Mouse (Mus musculus) MEL (cell line): ENCODE results near the gene Btbd7. TPM values are rescaled to one million over a fixed set of nuclear protein-coding genes. Genes with fewer than 3 reads are reported as not detected.
A peak's percentile ranks its signal among the peaks of the same experiment; 100 is the strongest.

Experiments
- DNase-seq: peaks from one replicate; pipeline ENCODE4 v3.0.0; 2011; ENCODE audit warnings: low read depth, low spot score
- H3K27ac ChIP-seq: 2 replicates; pipeline ENCODE4 v1.5.1; 2012; ENCODE audit warnings: low read depth, mild to moderate bottlenecking, control low read depth, low read length, moderate library complexity; ENCODE audit not compliant: control insufficient read depth
- H3K27me3 ChIP-seq, 2 experiments: fragments of 150-350 bp in 1 of 2; sonication (generic) in 1 of 2; 2 replicates each; pipeline ENCODE4 v1.6.1; 2012; ENCODE audit warnings: low read length in 2 of 2, mild to moderate bottlenecking in 2 of 2, improper control_type of control experiment in 1 of 2, moderate library complexity in 1 of 2; ENCODE audit not compliant: insufficient read depth in 2 of 2, control insufficient read depth in 1 of 2
- H3K36me3 ChIP-seq, 2 experiments: 2 replicates each; pipeline ENCODE4 v1.6.1; 2012 to 2014; ENCODE audit warnings: low read length in 2 of 2, improper control_type of control experiment in 1 of 2, inconsistent platforms in 1 of 2, mild to moderate bottlenecking in 1 of 2; ENCODE audit not compliant: insufficient read depth in 2 of 2, control insufficient read depth in 1 of 2
- H3K4me1 ChIP-seq, 2 experiments: fragments of 150-350 bp in 1 of 2; sonication (generic) in 1 of 2; 2 replicates each; pipeline ENCODE4 v1.6.1; 2012; ENCODE audit warnings: low read length in 2 of 2, improper control_type of control experiment in 1 of 2, mild to moderate bottlenecking in 1 of 2; ENCODE audit not compliant: insufficient read depth in 2 of 2, control insufficient read depth in 1 of 2
- H3K4me3 ChIP-seq, 2 experiments: fragments of 150-350 bp in 1 of 2; sonication (generic) in 1 of 2; 2 replicates each; pipeline ENCODE4 v1.5.1; 2012; ENCODE audit warnings: low read depth in 2 of 2, low read length in 2 of 2, mild to moderate bottlenecking in 2 of 2, moderate library complexity in 2 of 2, control low read depth in 1 of 2, improper control_type of control experiment in 1 of 2; ENCODE audit not compliant: control insufficient read depth in 1 of 2, insufficient read depth in 1 of 2
- H3K79me2 ChIP-seq: 2 replicates; pipeline ENCODE4 v1.6.1; 2012; ENCODE audit warnings: mild to moderate bottlenecking, low read length, moderate library complexity; ENCODE audit not compliant: control insufficient read depth, poor library complexity, insufficient read depth
- H3K9ac ChIP-seq: 2 replicates; pipeline ENCODE4 v1.6.1; 2012; ENCODE audit warnings: low read depth, mild to moderate bottlenecking, control low read depth, low read length, moderate library complexity; ENCODE audit not compliant: control insufficient read depth, poor library complexity, severe bottlenecking
- H3K9me3 ChIP-seq: fragments of 150-350 bp; sonication (generic); replicated peaks from 2 replicates; pipeline ENCODE4 v1.6.1; 2012; ENCODE audit warnings: mild to moderate bottlenecking, low read length, improper control_type of control experiment, moderate library complexity; ENCODE audit not compliant: insufficient read depth
- BHLHE40 ChIP-seq: IDR thresholded peaks from 2 replicates; pipeline ENCODE4 v1.6.1; 2012; ENCODE audit warnings: low read depth, mild to moderate bottlenecking, inconsistent platforms, low read length, improper control_type of control experiment, borderline replicate concordance
- CHD2 ChIP-seq: IDR thresholded peaks from 2 replicates; pipeline ENCODE4 v1.6.1; 2011; ENCODE audit warnings: low read length, improper control_type of control experiment
- CTCF ChIP-seq, 3 experiments: IDR thresholded peaks in 2 of 3; conservative IDR thresholded peaks in 1 of 3; 2 replicates each; pipeline ENCODE4 v1.5.1; 2011 to 2012; ENCODE audit warnings: low read length in 3 of 3, low read depth in 2 of 3, mild to moderate bottlenecking in 2 of 3, improper control_type of control experiment in 1 of 3, inconsistent platforms in 1 of 3, mixed read lengths in 1 of 3, moderate library complexity in 1 of 3; ENCODE audit not compliant: control insufficient read depth in 1 of 3, insufficient read depth in 1 of 3, poor library complexity in 1 of 3, severe bottlenecking in 1 of 3
- E2F4 ChIP-seq: IDR thresholded peaks from 2 replicates; pipeline ENCODE4 v1.6.1; 2011; ENCODE audit warnings: low read depth, low read length, improper control_type of control experiment, borderline replicate concordance
- ELF1 ChIP-seq: IDR thresholded peaks from 2 replicates; pipeline ENCODE4 v1.6.1; 2014; ENCODE audit warnings: low read depth, mild to moderate bottlenecking, inconsistent platforms, low read length, improper control_type of control experiment, moderate library complexity
- EP300 ChIP-seq, 2 experiments: IDR thresholded peaks; 2 replicates each; pipeline ENCODE4 v1.6.1; 2011; ENCODE audit warnings: improper control_type of control experiment in 2 of 2, low read length in 2 of 2, low read depth in 1 of 2, mild to moderate bottlenecking in 1 of 2
- ETS1 ChIP-seq: IDR thresholded peaks from 2 replicates; pipeline ENCODE4 v1.6.1; 2012; ENCODE audit warnings: low read depth, mild to moderate bottlenecking, inconsistent platforms, low read length, improper control_type of control experiment, moderate library complexity
- GABPA ChIP-seq: IDR thresholded peaks from 2 replicates; pipeline ENCODE4 v1.6.1; 2012; ENCODE audit warnings: low read depth, mild to moderate bottlenecking, inconsistent platforms, low read length, improper control_type of control experiment, moderate library complexity
- GATA1 ChIP-seq: IDR thresholded peaks from 2 replicates; pipeline ENCODE4 v1.6.1; 2011; ENCODE audit warnings: low read depth, low read length, improper control_type of control experiment
- HCFC1 ChIP-seq: IDR thresholded peaks from 2 replicates; pipeline ENCODE4 v1.6.1; 2012; ENCODE audit warnings: low read depth, mild to moderate bottlenecking, inconsistent platforms, low read length, improper control_type of control experiment, moderate library complexity
- JUND ChIP-seq: IDR thresholded peaks from 2 replicates; pipeline ENCODE4 v1.6.1; 2011; ENCODE audit warnings: low read depth, mild to moderate bottlenecking, improper control_type of control experiment, low read length
- KAT2A ChIP-seq: conservative IDR thresholded peaks from 2 replicates; pipeline ENCODE4 v1.6.1; 2012; ENCODE audit warnings: low read depth, low read length, improper control_type of control experiment, inconsistent platforms
- MAX ChIP-seq: IDR thresholded peaks from 2 replicates; pipeline ENCODE4 v1.6.1; 2011; ENCODE audit warnings: low read length, improper control_type of control experiment
- MAZ ChIP-seq: IDR thresholded peaks from 2 replicates; pipeline ENCODE4 v1.6.1; 2012; ENCODE audit warnings: low read depth, mild to moderate bottlenecking, inconsistent platforms, low read length, improper control_type of control experiment
- MEF2A ChIP-seq: IDR thresholded peaks from 2 replicates; pipeline ENCODE4 v1.6.1; 2014; ENCODE audit warnings: low read depth, mild to moderate bottlenecking, inconsistent platforms, low read length, improper control_type of control experiment; ENCODE audit not compliant: poor library complexity, insufficient replicate concordance, severe bottlenecking; ENCODE audit errors: extremely low read depth
- MYB ChIP-seq: IDR thresholded peaks from 2 replicates; pipeline ENCODE4 v1.6.1; 2011; ENCODE audit warnings: mild to moderate bottlenecking, low read depth, low read length, improper control_type of control experiment
- MYC ChIP-seq: IDR thresholded peaks from 2 replicates; pipeline ENCODE4 v1.6.1; 2011; ENCODE audit warnings: low read depth, mild to moderate bottlenecking, low read length, improper control_type of control experiment, moderate library complexity
- NELFE ChIP-seq: IDR thresholded peaks from 2 replicates; pipeline ENCODE4 v1.6.1; 2011; ENCODE audit warnings: low read depth, low read length, improper control_type of control experiment
- NRF1 ChIP-seq: IDR thresholded peaks from 2 replicates; pipeline ENCODE4 v1.6.1; 2014; ENCODE audit warnings: low read depth, mild to moderate bottlenecking, inconsistent platforms, low read length, improper control_type of control experiment, moderate library complexity; ENCODE audit not compliant: poor library complexity, insufficient read depth, severe bottlenecking
- POLR2A ChIP-seq, 2 experiments: IDR thresholded peaks; 2 replicates each; pipeline ENCODE4 v1.6.1; 2011 to 2012; ENCODE audit warnings: low read length in 2 of 2, mild to moderate bottlenecking in 2 of 2, control low read depth in 1 of 2, improper control_type of control experiment in 1 of 2, low read depth in 1 of 2, moderate library complexity in 1 of 2; ENCODE audit not compliant: control insufficient read depth in 1 of 2, insufficient read depth in 1 of 2, poor library complexity in 1 of 2
- POLR2AphosphoS2 ChIP-seq: IDR thresholded peaks from 2 replicates; pipeline ENCODE4 v1.6.1; 2011; ENCODE audit warnings: low read length, improper control_type of control experiment
- RAD21 ChIP-seq: IDR thresholded peaks from 2 replicates; pipeline ENCODE4 v1.6.1; 2011; ENCODE audit warnings: mild to moderate bottlenecking, low read depth, low read length, improper control_type of control experiment
- RCOR1 ChIP-seq: IDR thresholded peaks from 2 replicates; pipeline ENCODE4 v1.6.1; 2012; ENCODE audit warnings: low read depth, mild to moderate bottlenecking, inconsistent platforms, low read length, improper control_type of control experiment
- SIN3A ChIP-seq: IDR thresholded peaks from 2 replicates; pipeline ENCODE4 v1.6.1; 2012; ENCODE audit warnings: low read length, improper control_type of control experiment, inconsistent platforms
- SMC3 ChIP-seq: IDR thresholded peaks from 2 replicates; pipeline ENCODE4 v1.6.1; 2011; ENCODE audit warnings: low read depth, low read length, improper control_type of control experiment
- TAL1 ChIP-seq: IDR thresholded peaks from 2 replicates; pipeline ENCODE4 v1.6.1; 2012; ENCODE audit warnings: mild to moderate bottlenecking, inconsistent platforms, low read length, moderate library complexity, mixed read lengths
- TBP ChIP-seq: IDR thresholded peaks from 2 replicates; pipeline ENCODE4 v1.8.0; 2011; ENCODE audit warnings: low read depth, low read length, improper control_type of control experiment
- TCF12 ChIP-seq: IDR thresholded peaks from 2 replicates; pipeline ENCODE4 v1.6.1; 2014; ENCODE audit warnings: low read depth, mild to moderate bottlenecking, inconsistent platforms, low read length, improper control_type of control experiment, moderate library complexity
- UBTF ChIP-seq: IDR thresholded peaks from 2 replicates; pipeline ENCODE4 v1.6.1; 2012; ENCODE audit warnings: low read depth, mild to moderate bottlenecking, inconsistent platforms, low read length, improper control_type of control experiment, moderate library complexity, borderline replicate concordance; ENCODE audit not compliant: insufficient read depth
- USF1 ChIP-seq: IDR thresholded peaks from 2 replicates; pipeline ENCODE4 v1.6.1; 2014; ENCODE audit warnings: low read depth, mild to moderate bottlenecking, inconsistent platforms, low read length, improper control_type of control experiment, moderate library complexity
- USF2 ChIP-seq, 2 experiments: IDR thresholded peaks; 2 replicates each; pipeline ENCODE4 v1.6.1; 2011 to 2012; ENCODE audit warnings: improper control_type of control experiment in 2 of 2, low read length in 2 of 2, borderline replicate concordance in 1 of 2, inconsistent platforms in 1 of 2, low read depth in 1 of 2, mild to moderate bottlenecking in 1 of 2; ENCODE audit not compliant: insufficient read depth in 1 of 2
- ZC3H11A ChIP-seq: IDR thresholded peaks from 2 replicates; pipeline ENCODE4 v1.6.1; 2012; ENCODE audit warnings: low read depth, mild to moderate bottlenecking, inconsistent platforms, low read length, improper control_type of control experiment
- ZKSCAN1 ChIP-seq: IDR thresholded peaks from 2 replicates; pipeline ENCODE4 v1.6.1; 2012; ENCODE audit warnings: low read depth, mild to moderate bottlenecking, inconsistent platforms, low read length, improper control_type of control experiment, moderate library complexity
- ZMIZ1 ChIP-seq: IDR thresholded peaks from 2 replicates; pipeline ENCODE4 v1.6.1; 2012; ENCODE audit warnings: low read depth, mild to moderate bottlenecking, inconsistent platforms, low read length, improper control_type of control experiment, moderate library complexity
- ZNF384 ChIP-seq: IDR thresholded peaks from 2 replicates; pipeline ENCODE4 v1.6.1; 2012; ENCODE audit warnings: low read depth, mild to moderate bottlenecking, inconsistent platforms, low read length, improper control_type of control experiment
- polyA plus RNA-seq, 2 experiments: library from polyadenylated mRNA; stranded (reverse) in 1 of 2; unstranded in 1 of 2; fragments of >175 nt in 1 of 2; fragments of >200 nt in 1 of 2; gene quantifications; 2 replicates each; pipeline versions ENCODE4 v1.2.1 to v1.2.4; 2012; ENCODE audit warnings: low replicate concordance in 2 of 2, low read depth in 1 of 2; ENCODE audit not compliant: insufficient read length in 2 of 2, insufficient read depth in 1 of 2, missing spikeins in 1 of 2
- total RNA-seq: library from RNA; depleted of rRNA; stranded (reverse); fragments of 300-350 nt; gene quantifications from 2 replicates; pipeline ENCODE4 v1.2.3, GENCODE M21; 2012; rRNA removed

The Btbd7 gene
- 8.4 and 8.5 TPM in 2 replicates for total RNA-seq
- 10 to 100 TPM in 1 of 2 experiments, not detected in 1; 14.3 TPM for polyA plus RNA-seq

DNA sequence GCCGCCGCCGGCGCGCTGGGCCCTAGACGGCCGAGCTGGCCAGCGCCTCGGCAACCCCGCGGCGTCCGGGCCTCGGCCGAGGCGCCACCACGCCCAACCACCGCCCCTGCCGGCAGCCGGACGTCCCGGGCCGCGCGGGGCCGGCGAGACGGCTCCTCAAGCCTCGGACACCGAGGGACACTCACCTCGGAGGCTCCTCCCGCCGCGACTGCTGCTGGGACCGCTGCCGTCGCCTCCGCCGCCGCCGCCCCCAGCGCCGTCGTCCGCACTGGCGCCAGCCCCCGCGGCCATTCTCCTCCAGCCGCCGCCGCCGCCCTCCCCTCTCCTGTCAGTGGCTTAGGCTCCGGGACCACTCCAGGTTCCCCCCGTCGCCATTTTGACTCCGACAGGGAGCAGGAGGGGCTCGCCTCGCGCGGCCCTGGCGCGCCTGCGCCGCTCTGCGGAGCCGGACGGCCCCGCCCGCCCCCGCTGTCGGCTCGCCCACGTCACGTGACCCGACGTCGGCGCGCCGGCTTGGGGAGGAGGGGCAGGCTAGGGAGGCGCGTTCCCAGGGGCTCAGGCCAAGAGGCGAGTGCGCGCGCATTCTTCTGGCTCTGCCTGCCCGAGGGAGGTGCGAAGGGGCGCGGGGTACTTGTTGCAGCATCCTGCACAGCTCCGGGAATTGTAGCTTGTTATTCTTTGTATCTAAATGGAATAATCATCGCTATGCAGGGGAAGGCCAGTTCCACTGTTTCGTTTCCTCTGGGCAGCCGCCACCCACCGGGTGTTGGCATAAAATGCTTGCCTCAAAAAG lies at the start of gene Btbd7:
Btbd7 (minus strand) TSS at position 441 of the 793 bp plus-strand sequence.
- H3K27me3 ChIP-seq = no peaks in the 10 kb centered on the region
- H3K79me2 ChIP-seq = peaks cover 43% of the 10 kb centered on the region
- peaks cover 6 to 8% of the 10 kb centered on the region in 2 experiments; a peak in 3 of 4 replicates for H3K4me1 ChIP-seq
- peak within 1 kb of the TSS; percentile 66 for H3K27ac ChIP-seq
- peak within 1 kb of the TSS; percentile 72 for H3K4me3 ChIP-seq
- peaks cover 0 to 28% of the 10 kb centered on the region in 2 experiments; a peak in 2 of 4 replicates for H3K36me3 ChIP-seq
- H3K9ac ChIP-seq = peak within 1 kb of the TSS; percentile 99
- peak; percentile 95 for DNase-seq
- H3K9me3 ChIP-seq = no peaks in the 10 kb centered on the region
- TF ChIP-seq EP300 (IDR thresholded peaks at IDR 0.05; ENCODE audit: low read depth in 1 of 2, low read length in 2 of 2) = no peak
- peak; percentile 57 to 86; a peak in 3 of 4 replicates for TF ChIP-seq USF2 (IDR thresholded peaks at IDR 0.05; ENCODE audit: borderline replicate concordance in 1 of 2, insufficient read depth in 1 of 2, low read depth in 1 of 2, low read length in 2 of 2)
- TF ChIP-seq SIN3A = no peak; the same call in 1 of the 2 replicates
- TF ChIP-seq KAT2A = no peak
- no peak for TF ChIP-seq JUND
- no peak for TF ChIP-seq ZC3H11A
- TF ChIP-seq MAX = peak; percentile 93
- TF ChIP-seq SMC3 = no peak
- no peak for TF ChIP-seq ZNF384
- no peak for TF ChIP-seq CTCF (IDR thresholded peaks at IDR 0.05 in 2 of 3, conservative IDR thresholded peaks at IDR 0.05 in 1 of 3; ENCODE audit: control insufficient read depth in 1 of 3, insufficient read depth in 1 of 3, low read depth in 2 of 3, low read length in 3 of 3, poor library complexity in 1 of 3, severe bottlenecking in 1 of 3)
- TF ChIP-seq NRF1 = peak; percentile 82
- TF ChIP-seq TCF12 = peak; percentile 47; the same call in 1 of the 2 replicates
- no peak for TF ChIP-seq TBP
- TF ChIP-seq MEF2A = no peak
- TF ChIP-seq USF1 = peak; percentile 97
- TF ChIP-seq MYC = no peak
- TF ChIP-seq TAL1 = no peak
- no peak for TF ChIP-seq RCOR1
- TF ChIP-seq HCFC1 = peak; percentile 68
- no peak for TF ChIP-seq ELF1
- TF ChIP-seq ETS1 = peak; percentile 17; the same call in 1 of the 2 replicates
- TF ChIP-seq MYB = no peak
- TF ChIP-seq ZKSCAN1 = no peak
- peak; percentile 63 for TF ChIP-seq ZMIZ1
- no peak for TF ChIP-seq GATA1
- TF ChIP-seq CHD2 = no peak
- TF ChIP-seq GABPA = no peak
- TF ChIP-seq NELFE = peak; percentile 77
- no peak for TF ChIP-seq RAD21
- peak; percentile 94 for TF ChIP-seq MAZ
- TF ChIP-seq POLR2A (IDR thresholded peaks at IDR 0.05; ENCODE audit: control insufficient read depth in 1 of 2, insufficient read depth in 1 of 2, low read depth in 1 of 2, low read length in 2 of 2, poor library complexity in 1 of 2) = peak; percentile 45 to 68; a peak in 3 of 4 replicates
- peak; percentile 81 for TF ChIP-seq BHLHE40
- no peak; the same call in 1 of the 2 replicates for TF ChIP-seq POLR2AphosphoS2
- TF ChIP-seq E2F4 = no peak
- no peak for TF ChIP-seq UBTF
